Mouse (Mus musculus): ENCODE results near the gene Tpsab1.
A peak's percentile ranks its signal among the peaks of the same experiment; 100 is the strongest.

The Tpsab1 gene

GRCm38 (mm10) chr17:25345462-25345861 lies at the start of gene Tpsab1:
Gene Tpsab1 (minus strand): TSS chr17:25345562.
- no peak for DNase-seq (ENCODE audit: low read depth, low spot score)

GRCm38 (mm10) chr17:25394526-25394925 lies 49.2 kb upstream of the Tpsab1 start:
- DNase-seq (ENCODE audit: low read depth, low spot score), result no peak

GRCm38 (mm10) chr17:25374011-25374410 lies 28.6 kb upstream of the Tpsab1 start:
- no peak for DNase-seq (ENCODE audit: low read depth, low spot score)

- no peak for DNase-seq (ENCODE audit: low read depth, low spot score)
Observed at GRCm38 (mm10) chr17:25372491-25372890, 27.1 kb upstream of the Tpsab1 start.

- DNase-seq (ENCODE audit: low read depth, low spot score), result no peak
Observed at GRCm38 (mm10) chr17:25368973-25369372, 23.6 kb upstream of the Tpsab1 start, which contains the start of gene Tpsg1. Gene Tpsg1 (plus strand): TSS chr17:25369273.

- DNase-seq (ENCODE audit: low read depth, low spot score), result no peak
Observed at GRCm38 (mm10) chr17:25366005-25366404, 20.6 kb upstream of the Tpsab1 start, which contains the start of gene Tpsb2. Gene Tpsb2 (plus strand): TSS chr17:25366305.

- peak; percentile 9 for DNase-seq (ENCODE audit: low read depth, low spot score)
Observed at GRCm38 (mm10) chr17:25363726-25364125, 18.4 kb upstream of the Tpsab1 start.

- DNase-seq (ENCODE audit: low read depth, low spot score), result no peak
Observed at GRCm38 (mm10) chr17:25361291-25361690, 15.9 kb upstream of the Tpsab1 start.

- DNase-seq (ENCODE audit: low read depth, low spot score), result no peak
Observed at GRCm38 (mm10) chr17:25341490-25341889, 3.9 kb downstream of the Tpsab1 start.

GRCm38 (mm10) chr17:25340003-25340402 lies 5.4 kb downstream of the Tpsab1 start:
- DNase-seq (ENCODE audit: low read depth, low spot score), result no peak

- DNase-seq (ENCODE audit: low read depth, low spot score), result no peak
Observed at GRCm38 (mm10) chr17:25338218-25338617, 7.1 kb downstream of the Tpsab1 start.

GRCm38 (mm10) chr17:25333943-25334342 lies 11.4 kb downstream of the Tpsab1 start:
- DNase-seq (ENCODE audit: low read depth, low spot score), result peak; percentile 38

GRCm38 (mm10) chr17:25332321-25332720 lies 13.0 kb downstream of the Tpsab1 start:
- no peak for DNase-seq (ENCODE audit: low read depth, low spot score)

GRCm38 (mm10) chr17:25322930-25323329 lies 22.4 kb downstream of the Tpsab1 start:
- DNase-seq (ENCODE audit: low read depth, low spot score), result no peak

- DNase-seq (ENCODE audit: low read depth, low spot score), result no peak
Observed at GRCm38 (mm10) chr17:25320819-25321218, 24.5 kb downstream of the Tpsab1 start.

- no peak for DNase-seq (ENCODE audit: low read depth, low spot score)
Observed at GRCm38 (mm10) chr17:25318354-25318753, 27.0 kb downstream of the Tpsab1 start, which contains the start of gene Prss29. Gene Prss29 (plus strand): TSS chr17:25318654.

GRCm38 (mm10) chr17:25308346-25308745 lies 37.0 kb downstream of the Tpsab1 start, which contains the start of gene Prss28:
Gene Prss28 (plus strand): TSS chr17:25308646.
- no peak for DNase-seq (ENCODE audit: low read depth, low spot score)

GRCm38 (mm10) chr17:25298094-25298493 lies 47.3 kb downstream of the Tpsab1 start, which contains the start of gene Prss34:
Gene Prss34 (plus strand): TSS chr17:25298394.
- no peak for DNase-seq (ENCODE audit: low read depth, low spot score)

GRCm38 (mm10) chr17:25294111-25294510 lies 51.3 kb downstream of the Tpsab1 start:
- DNase-seq (ENCODE audit: low read depth, low spot score), result no peak

GRCm38 (mm10) chr17:25293495-25293894 lies 51.9 kb downstream of the Tpsab1 start:
- no peak for DNase-seq (ENCODE audit: low read depth, low spot score)

Data from retina, adult 2 months (tissue).